Mouse (Mus musculus) forebrain, embryonic 14.5 days (tissue): ENCODE results near the gene Timm22. TPM values are rescaled to one million over a fixed set of nuclear protein-coding genes. Genes with fewer than 3 reads are reported as not detected.

ENCODE experiments used
- polyA plus RNA-seq: library from polyadenylated mRNA; unstranded; fragments of >200 nt; fragmentation: Nextera tagmentation; extraction: Ambion mirVana; gene quantifications from 2 replicates; pipeline ENCODE4 v1.2.1, GENCODE M21; 2014

The Timm22 gene
- polyA plus RNA-seq, 1 experiment from 2014 or later, result 125 TPM

Other genes starting within 250 kb of the Timm22 start
- gene Vps53, start 227.3 kb upstream of the Timm22 start, polyA plus RNA-seq, result 63.8 and 67.9 TPM in 2 replicates
- 26.1 and 27.5 TPM in 2 replicates for gene Fam57a, start 227.3 kb upstream of the Timm22 start, polyA plus RNA-seq
- gene Dbil5, start 189.3 kb upstream of the Timm22 start, polyA plus RNA-seq, result not detected in 2 replicates
- gene Gemin4, start 189.3 kb upstream of the Timm22 start, polyA plus RNA-seq, result 25.0 and 25.7 TPM in 2 replicates
- 21.6 and 23.8 TPM in 2 replicates for gene Mrm3, start 163.2 kb upstream of the Timm22 start, polyA plus RNA-seq
- gene Glod4, start 163.2 kb upstream of the Timm22 start, polyA plus RNA-seq, result 137 and 144 TPM in 2 replicates
- 19.3 and 21.2 TPM in 2 replicates for gene Nxn, start 7.8 kb upstream of the Timm22 start, polyA plus RNA-seq
- 88.8 and 105 TPM in 2 replicates for gene Abr, start 215.4 kb downstream of the Timm22 start, polyA plus RNA-seq